Mouse (Mus musculus): Measurements from ENCODE around the gene Tlk1.

Tlk1 gene

DNA sequence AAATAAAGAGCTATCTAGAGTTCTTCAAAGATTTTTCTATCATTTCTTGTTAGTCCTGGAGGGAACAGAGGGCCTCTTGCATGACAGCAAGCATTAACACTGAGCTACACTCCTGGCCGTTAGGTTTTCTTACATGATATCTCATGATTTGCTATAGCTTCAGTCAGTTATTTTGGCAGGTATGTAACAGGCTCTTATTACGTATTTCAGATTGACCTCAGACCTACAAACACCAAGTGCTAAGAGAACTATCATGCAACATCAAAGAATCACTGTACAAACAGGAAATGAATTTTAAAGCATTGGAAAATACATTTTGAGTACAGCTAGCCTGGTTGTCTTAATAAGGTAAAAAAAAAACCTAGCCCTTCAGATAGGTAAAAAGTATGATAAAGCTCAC, 98.4 kb downstream of the Tlk1 start:
- in situ Hi-C loops (cut with MboI; ENCODE audit: low pct_unique_long_range_greater_than_20kb in 1 of 2, low sequenced_read_pairs in 2 of 2, unreplicated experiment in 1 of 2) = no loop called here

DNA sequence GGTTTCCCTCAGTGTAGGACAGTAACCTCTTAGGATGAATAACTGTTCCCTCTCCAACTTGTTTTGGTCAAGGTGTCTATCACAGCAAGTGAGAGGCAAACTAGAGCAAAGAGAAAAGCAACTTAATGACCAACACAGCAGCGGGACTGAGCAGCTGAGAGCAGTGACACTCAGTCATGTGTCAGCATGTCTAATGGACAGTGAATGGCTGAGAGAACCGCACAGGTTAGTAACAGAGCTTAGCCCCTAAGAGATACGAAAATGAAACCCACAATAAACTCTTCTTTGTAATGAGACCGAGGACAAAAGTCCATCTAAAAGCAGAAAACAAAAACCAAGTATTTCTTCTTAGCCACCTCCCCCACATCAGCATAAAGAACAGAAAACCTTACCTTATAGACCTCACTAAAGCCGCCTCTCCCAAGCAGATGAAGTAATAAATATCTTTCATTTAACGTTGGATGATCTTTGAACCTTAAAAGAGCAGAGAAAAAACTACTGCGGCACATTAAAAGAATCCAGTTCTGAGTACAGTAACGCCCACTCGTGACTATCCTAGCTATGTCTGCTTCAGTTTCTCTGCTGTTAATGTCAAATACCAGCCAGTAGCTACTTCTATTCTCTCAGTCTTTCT, 101.8 kb downstream of the Tlk1 start:
- in situ Hi-C loops (cut with MboI; ENCODE audit: low pct_unique_long_range_greater_than_20kb in 1 of 2, low sequenced_read_pairs in 2 of 2, unreplicated experiment in 1 of 2) = no loop called here

DNA sequence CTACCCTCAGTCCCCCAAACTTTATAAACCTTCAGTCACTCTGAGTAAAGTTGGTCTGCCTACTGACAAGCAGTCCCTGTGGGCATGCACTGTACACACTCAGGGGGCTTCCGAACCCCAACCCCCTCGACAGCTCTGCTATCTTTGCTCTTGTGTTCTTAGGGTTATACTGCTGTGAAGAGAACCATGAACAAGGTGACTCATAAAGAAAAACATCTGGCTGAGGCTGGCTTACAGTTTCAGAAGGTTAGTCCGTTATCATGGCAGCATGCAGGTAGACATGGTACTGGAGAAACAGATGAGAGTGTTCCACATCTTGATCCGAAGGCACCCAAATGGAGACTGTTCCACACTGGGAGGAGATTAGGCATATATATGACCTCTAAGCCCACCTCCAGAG, 114.7 kb downstream of the Tlk1 start:
- in situ Hi-C loops (cut with MboI; ENCODE audit: low pct_unique_long_range_greater_than_20kb in 1 of 2, low sequenced_read_pairs in 2 of 2, unreplicated experiment in 1 of 2) = no loop called here

DNA sequence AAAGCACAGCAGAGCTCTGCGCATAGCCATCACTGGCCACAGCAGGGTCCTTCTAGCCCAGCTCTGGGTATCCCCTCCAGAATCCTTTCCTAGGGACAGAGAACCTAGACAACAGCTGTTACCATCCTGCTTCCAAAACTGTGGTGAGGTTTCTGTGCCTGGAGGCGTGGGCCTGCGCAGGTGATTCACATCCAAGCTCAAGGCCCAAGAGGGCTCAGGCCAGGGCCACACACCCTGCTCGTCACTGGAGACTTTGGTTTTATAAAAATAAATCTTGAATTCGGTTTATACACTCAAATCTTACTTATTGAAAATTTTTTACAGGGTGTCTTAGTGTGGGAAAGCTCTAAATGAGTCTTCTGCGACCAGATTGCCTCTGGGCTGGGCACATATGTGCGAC, 115.3 kb downstream of the Tlk1 start:
- in situ Hi-C loops (cut with MboI; ENCODE audit: low pct_unique_long_range_greater_than_20kb in 1 of 2, low sequenced_read_pairs in 2 of 2, unreplicated experiment in 1 of 2) = no loop called here

DNA sequence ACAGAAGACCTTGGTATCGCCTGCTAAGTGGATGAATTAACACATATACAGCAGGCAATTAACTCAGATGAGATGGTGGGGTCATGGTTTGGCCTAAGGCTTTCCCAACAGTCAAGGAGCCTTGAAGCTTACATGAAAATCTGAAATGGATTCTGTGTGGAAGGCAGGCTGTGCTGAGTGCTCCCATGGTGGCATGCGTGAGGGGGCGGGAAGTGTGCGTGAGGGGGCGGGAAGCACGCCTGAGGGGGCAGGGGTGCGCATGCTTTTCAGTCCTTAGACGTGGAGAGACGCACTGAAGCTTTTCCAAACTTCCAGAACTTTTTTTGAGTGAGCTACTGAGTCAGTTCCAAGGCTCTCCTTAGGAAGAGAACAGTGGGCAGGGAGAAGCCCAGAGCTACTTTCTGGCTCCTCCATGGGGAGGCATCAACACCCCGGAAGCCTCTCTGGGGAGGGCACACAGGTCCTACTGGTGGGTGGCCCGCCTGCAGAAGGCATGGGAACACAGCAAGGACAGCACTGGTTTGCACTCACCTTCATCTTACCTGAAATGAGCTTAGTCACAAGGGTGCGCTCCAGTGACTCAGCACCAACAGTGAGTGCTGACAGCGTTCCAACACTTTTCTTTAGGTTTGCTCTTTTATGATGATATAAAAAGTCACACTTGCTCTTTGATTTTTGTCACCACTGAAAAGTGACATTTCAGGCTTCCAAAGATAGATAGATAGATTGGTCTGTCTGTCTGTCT, 116.4 kb downstream of the Tlk1 start:
- in situ Hi-C loops (cut with MboI; ENCODE audit: low pct_unique_long_range_greater_than_20kb in 1 of 2, low sequenced_read_pairs in 2 of 2, unreplicated experiment in 1 of 2) = loop anchor here in 1 of 2 experiments (10.0 kb wide), 1 partner anchor 336 kb away; no protein-coding TSS in a partner anchor

DNA sequence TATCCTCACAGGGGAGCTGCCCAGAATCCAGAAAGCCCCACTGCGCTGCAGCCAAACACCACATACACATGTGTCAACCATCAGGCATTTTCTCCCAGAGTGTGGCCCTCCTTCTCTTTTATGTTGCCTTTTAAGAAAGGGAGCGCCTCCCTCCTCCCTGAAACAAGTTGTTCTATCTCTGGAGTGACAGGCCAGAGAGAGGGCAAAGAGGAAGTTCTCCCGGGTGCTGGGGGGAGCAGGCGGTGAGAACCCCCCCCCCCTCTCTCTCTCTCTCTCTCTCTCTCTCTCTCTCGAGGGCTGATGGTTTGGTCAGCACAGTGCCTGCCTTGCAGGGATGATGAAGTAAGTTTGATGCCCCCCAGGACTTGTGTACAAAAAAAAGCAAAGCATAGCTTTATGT, 123.1 kb downstream of the Tlk1 start:
- in situ Hi-C loops (cut with MboI; ENCODE audit: low pct_unique_long_range_greater_than_20kb in 1 of 2, low sequenced_read_pairs in 2 of 2, unreplicated experiment in 1 of 2) = loop anchor here in 1 of 2 experiments (10.0 kb wide), 1 partner anchor 342 kb away; no protein-coding TSS in a partner anchor

DNA sequence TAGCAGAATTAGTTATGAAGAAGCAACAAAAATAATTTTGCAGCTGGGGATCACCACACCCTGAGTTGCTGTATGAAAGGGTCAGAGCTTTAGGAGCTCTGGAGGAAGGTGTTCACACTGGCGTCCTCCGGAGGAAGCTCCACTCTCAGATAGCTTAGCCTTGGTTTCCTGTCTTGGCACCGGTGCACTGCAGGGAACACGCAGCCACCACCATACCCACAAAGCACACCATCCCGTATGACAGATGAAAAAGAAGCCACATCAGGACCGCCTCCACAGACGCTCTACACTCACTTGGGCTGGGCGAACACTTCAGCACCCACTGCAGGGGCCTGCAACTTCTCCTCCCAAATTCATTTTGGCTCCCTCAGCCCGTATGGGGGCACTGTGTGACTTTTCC, 124.0 kb downstream of the Tlk1 start:
- in situ Hi-C loops (cut with MboI; ENCODE audit: low pct_unique_long_range_greater_than_20kb in 1 of 2, low sequenced_read_pairs in 2 of 2, unreplicated experiment in 1 of 2) = loop anchor here in 1 of 2 experiments (10.0 kb wide), 1 partner anchor 343 kb away; no protein-coding TSS in a partner anchor

DNA sequence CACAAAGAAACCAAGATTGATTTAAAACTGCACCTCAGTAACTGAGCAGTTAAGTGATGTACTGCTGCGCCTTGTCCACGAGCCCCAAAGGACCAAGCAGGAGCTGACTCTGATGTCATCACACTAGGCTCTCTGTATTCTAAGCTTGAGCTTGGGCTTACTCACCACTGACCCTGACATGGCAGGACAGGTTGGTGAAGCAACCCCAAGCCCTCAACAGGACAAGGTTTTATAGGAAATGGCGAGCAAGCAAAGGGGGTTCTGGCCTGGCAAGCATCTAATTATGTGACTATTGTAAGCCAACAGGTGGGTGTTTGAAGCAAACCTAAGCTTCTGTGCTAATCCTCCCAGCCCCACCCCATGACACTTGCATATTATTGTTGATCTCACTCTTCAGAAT, 124.7 kb downstream of the Tlk1 start:
- in situ Hi-C loops (cut with MboI; ENCODE audit: low pct_unique_long_range_greater_than_20kb in 1 of 2, low sequenced_read_pairs in 2 of 2, unreplicated experiment in 1 of 2) = loop anchor here in 1 of 2 experiments (10.0 kb wide), 1 partner anchor 344 kb away; no protein-coding TSS in a partner anchor

DNA sequence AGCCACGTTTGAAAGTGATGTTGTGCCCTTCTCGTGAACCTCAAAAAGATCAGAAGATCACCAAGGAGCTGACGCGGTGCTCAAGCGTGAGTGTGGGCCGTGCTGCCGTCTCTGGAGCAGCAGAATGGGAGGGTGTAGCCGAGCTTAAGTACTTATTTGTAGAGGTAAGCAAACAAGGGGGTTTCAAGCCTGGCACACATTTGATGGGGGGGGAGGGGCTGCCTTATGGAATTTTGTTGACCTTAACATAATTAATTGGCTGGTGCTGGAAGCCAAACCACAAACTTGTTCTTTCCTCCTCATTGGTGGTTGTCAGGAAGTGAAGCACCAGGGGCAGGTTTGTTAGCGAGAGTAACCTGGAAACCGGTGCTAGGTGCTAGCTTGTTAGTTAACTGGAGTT, 129.8 kb downstream of the Tlk1 start:
- in situ Hi-C loops (cut with MboI; ENCODE audit: low pct_unique_long_range_greater_than_20kb in 1 of 2, low sequenced_read_pairs in 2 of 2, unreplicated experiment in 1 of 2) = loop anchor here in 1 of 2 experiments (10.0 to 25.0 kb wide), 2 partner anchors 342 to 419 kb away; partner anchors contain the start of gene Cybrd1

DNA sequence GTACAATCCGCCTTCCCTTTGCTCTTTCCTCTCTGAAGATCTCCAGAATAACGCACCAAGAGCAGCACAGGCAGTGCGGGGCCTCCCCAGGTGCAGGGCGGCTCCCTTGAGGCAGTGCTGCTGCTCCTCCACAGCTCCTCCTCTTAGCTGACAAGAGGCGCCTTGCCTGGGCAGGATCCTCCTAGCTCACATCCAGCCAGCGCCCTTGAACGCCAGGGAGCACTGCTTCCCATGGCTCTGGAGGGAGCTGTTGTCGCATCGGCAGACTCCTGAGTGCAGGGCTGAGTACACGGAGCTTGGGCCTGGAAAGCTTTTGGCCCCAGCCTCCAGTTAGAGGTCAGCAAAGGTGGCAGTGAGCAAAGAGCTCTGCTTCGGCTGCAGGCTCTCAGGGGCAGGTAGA, 135.3 kb downstream of the Tlk1 start:
- in situ Hi-C loops (cut with MboI; ENCODE audit: low pct_unique_long_range_greater_than_20kb in 1 of 2, low sequenced_read_pairs in 2 of 2, unreplicated experiment in 1 of 2) = loop anchor here in 1 of 2 experiments (10.0 to 25.0 kb wide), 2 partner anchors 347 to 425 kb away; partner anchors contain the start of gene Cybrd1

DNA sequence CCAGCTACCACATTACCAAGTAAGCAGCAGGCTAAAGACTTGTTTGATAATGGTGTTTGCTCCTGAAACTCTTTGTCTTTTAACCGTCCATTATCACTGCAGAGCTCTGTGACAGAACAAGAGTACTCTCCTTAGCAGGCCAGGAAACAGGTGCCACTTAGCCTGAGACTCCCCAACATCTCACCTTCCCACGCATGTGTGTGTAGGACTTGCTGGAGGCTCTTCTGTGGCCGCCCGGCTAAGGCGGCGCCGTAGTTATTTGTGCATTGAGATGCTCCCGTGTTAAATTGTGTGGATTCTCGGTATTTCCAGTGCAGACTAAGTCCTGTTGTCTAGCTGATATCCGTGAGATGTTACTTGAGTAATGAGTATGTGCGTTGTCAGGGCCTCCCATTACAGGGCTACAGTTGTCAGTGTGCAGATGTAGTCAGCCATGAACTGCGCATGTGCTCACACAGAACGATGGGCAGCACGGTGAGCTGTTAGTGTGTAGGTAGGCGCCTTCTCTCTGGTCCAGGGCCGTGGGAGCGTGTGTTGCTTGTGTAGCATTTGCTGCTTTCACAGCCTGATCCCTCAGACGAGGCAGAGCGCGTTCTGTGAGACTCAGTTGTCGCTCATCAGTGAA, 137.0 kb downstream of the Tlk1 start:
- in situ Hi-C loops (cut with MboI; ENCODE audit: low pct_unique_long_range_greater_than_20kb in 1 of 2, low sequenced_read_pairs in 2 of 2, unreplicated experiment in 1 of 2) = loop anchor here in 1 of 2 experiments (25.0 kb wide), 1 partner anchor 349 kb away; no protein-coding TSS in a partner anchor

DNA sequence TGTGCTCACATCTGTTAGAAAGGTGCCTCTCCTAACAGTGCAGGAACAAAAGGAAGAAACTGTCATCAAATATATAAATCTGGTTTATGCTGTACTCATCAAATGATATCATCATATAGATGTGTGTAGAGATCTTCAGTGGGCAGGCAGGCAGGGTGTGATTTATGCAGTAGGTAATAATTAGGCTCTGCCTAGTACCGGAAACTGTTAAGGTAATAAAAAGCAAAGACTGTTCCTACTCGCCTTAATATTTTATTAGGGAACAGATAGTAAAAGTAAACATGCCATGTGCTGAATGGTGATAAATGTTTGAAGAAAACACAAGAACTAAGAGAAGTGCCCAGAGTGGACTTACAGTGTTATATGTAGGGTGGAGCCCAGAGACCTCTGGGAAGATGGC, 143.2 kb downstream of the Tlk1 start:
- in situ Hi-C loops (cut with MboI; ENCODE audit: low pct_unique_long_range_greater_than_20kb in 1 of 2, low sequenced_read_pairs in 2 of 2, unreplicated experiment in 1 of 2) = loop anchor here in 1 of 2 experiments (25.0 kb wide), 1 partner anchor 355 kb away; no protein-coding TSS in a partner anchor

DNA sequence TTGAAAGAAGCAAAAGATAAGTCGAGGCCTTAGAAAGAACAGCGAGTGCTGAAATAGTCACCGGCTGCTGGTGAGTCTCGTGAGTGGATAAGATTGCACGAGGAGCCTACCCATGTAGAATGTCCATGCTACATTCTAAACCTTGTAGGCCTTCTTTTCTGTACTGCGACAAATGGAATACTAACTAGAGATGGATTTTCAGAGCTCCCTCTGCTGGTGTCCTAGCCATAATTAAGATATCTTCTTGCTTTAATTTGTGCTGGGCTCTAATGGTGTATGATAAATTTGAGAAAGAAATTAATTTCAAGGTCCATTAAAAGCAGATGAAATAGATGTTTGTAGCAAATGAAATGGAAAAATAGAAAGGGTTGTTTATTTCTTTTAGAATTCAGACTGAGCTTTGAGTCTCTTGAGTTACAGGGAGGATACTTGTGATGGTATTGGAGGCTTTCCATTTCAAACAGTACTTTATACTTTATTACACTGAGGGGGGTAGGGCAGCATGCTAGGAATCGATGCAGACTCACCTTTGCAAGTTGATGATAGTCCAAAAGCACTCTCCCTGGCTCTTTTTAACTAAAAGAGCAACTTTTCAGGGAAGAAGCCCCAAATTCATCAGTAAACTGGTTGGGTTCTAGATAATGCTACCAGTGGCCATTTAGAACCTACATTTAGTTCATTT, 151.9 kb downstream of the Tlk1 start:
- in situ Hi-C loops (cut with MboI; ENCODE audit: low pct_unique_long_range_greater_than_20kb in 1 of 2, low sequenced_read_pairs in 2 of 2, unreplicated experiment in 1 of 2) = no loop called here

DNA sequence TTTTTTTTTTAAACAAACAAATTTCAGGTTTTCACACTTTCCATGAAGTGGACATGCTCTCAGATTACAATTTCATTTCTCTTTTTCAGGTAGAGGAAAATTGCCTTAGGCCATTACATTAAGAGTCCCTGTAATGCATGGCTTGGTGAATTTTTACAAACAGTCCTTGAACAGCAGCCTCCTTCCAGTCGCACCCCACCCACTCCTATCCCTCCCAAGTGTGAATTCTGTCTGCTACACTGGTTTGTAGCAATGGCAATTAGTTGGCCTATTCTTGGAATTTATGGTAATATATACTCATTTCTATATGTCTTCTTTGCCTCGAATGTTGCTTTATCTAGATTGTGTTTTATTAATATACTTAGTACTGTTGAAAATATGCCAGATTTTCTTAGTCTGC, 153.1 kb downstream of the Tlk1 start:
- in situ Hi-C loops (cut with MboI; ENCODE audit: low pct_unique_long_range_greater_than_20kb in 1 of 2, low sequenced_read_pairs in 2 of 2, unreplicated experiment in 1 of 2) = no loop called here

DNA sequence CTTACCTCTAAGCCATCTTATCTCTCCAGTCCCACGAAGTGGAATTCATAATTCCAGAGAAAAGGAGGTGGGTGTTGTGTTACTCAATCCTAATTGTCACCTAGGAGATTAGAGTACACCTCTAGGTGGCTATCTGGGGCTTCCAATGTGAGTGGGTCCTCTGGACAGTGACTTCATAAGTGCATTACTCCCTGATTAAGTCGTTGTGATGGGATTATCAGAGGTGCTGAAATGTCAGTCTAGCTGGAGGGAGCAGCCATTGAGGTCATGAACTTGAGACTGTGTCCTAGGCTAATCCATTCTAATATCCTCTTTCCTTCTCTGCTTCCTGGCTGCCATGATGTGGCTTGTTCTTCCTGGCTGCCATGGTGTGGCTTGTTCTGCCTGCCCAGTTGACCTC, 155.6 kb downstream of the Tlk1 start:
- in situ Hi-C loops (cut with MboI; ENCODE audit: low pct_unique_long_range_greater_than_20kb in 1 of 2, low sequenced_read_pairs in 2 of 2, unreplicated experiment in 1 of 2) = no loop called here

DNA sequence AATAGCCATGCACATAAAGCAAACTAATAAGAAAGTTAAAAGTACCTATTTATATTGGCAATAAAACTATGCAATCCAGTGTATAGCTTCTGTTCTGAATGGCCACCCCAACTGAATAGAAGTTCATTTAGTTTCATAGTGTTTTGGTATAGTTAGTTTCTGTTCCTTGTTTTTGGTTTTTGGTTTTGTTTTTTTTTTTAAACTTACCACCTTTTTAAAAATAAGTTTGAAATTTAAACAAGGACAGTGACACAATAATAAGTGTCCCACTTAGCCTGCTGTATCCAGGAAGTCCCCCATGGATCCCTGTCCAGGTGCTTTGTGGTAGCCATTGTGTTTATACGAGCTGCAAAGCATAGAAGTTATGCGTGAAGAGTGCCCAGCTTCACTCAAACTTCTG, 156.3 kb downstream of the Tlk1 start:
- in situ Hi-C loops (cut with MboI; ENCODE audit: low pct_unique_long_range_greater_than_20kb in 1 of 2, low sequenced_read_pairs in 2 of 2, unreplicated experiment in 1 of 2) = no loop called here

DNA sequence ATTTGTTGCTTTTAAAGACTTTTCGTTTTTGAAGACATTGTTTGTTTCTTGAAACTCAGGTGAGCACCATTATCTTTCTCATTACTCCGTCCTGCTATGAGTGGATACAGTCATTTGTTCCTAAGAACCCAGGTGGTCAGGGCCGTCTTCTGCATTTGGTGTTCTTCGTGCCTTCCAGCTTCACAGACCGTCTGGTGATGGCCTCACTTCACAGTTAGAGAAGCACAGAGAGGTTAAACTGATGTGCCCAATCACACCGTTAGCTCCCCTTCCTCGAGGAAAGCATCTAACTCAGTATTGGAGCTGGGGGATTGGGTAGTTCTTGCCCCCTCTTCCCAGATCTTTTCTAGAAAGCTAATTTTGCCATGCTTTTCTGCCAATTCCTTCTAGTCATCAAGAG, 158.5 kb downstream of the Tlk1 start:
- in situ Hi-C loops (cut with MboI; ENCODE audit: low pct_unique_long_range_greater_than_20kb in 1 of 2, low sequenced_read_pairs in 2 of 2, unreplicated experiment in 1 of 2) = no loop called here

DNA sequence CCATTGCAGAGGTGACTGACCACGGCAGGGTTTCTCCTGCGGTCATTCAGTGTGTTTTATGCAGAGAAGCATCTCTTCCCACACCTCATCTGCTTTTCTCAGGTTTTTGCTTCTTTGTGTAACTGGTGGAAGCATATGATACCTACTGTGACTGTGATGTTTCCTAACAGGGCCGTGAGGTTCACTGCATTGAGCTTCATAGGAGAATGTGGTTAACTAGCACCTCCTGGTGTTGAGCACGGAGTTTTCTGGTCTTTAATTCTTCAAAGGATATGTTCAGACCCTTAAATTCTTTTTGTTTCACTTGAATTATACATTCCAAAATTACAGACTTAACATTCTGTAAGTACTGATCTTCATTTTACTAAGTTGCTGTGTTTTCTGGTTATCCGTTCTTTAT, 161.8 kb downstream of the Tlk1 start:
- in situ Hi-C loops (cut with MboI; ENCODE audit: low pct_unique_long_range_greater_than_20kb in 1 of 2, low sequenced_read_pairs in 2 of 2, unreplicated experiment in 1 of 2) = no loop called here
